Mouse (Mus musculus) lung, postnatal 0 days (tissue): ENCODE data around the gene Ifngr2.
"Not testable (repeated sequence)": the region's sequence is repeated elsewhere in the genome, so short reads cannot be mapped to it uniquely, and the experiment has no call there.

ENCODE experiments used
- CTCF ChIP-seq: IDR thresholded peaks from 2 replicates; pipeline ENCODE4 v1.5.1; 2016; ENCODE audit warnings: antibody characterized with exemption, mild to moderate bottlenecking
- EP300 ChIP-seq: IDR thresholded peaks from 2 replicates; pipeline ENCODE4 v1.6.1; 2016; ENCODE audit warnings: antibody characterized with exemption, mild to moderate bottlenecking, control low read depth

DNA sequence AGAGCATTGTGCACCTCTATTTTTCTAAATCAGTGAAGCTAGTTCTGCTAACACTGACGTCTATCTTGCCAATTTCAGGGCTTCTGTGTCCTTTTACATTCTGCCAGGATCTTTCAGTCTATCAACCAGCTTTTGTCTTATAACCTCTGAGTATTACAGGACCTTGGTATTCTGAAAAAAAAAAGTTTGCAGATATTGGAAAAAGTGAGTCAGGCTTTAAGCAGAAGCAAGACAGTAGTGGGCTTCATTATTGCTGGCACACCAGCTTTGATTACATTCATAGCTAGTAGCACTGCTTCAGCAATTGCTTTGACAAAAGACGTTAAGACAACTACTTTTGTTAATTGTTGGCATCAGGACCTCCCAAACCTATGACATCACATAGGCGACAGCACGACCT is 16.0 kb upstream of the Ifngr2 start:
- TF ChIP-seq CTCF, EP300: not testable (repeated sequence)
